Mouse (Mus musculus) left cerebral cortex, adult 2 months (tissue): Measurements from ENCODE around the gene Lrig1. TPM values are rescaled to one million over a fixed set of nuclear protein-coding genes. Genes with fewer than 3 reads are reported as not detected.

ENCODE experiments used
- DNase-seq, 2 experiments: peaks; one replicate each; pipeline ENCODE4 v3.0.0; 2021 to 2022; ENCODE audit warnings: low spot score in 2 of 2, mixed read lengths in 1 of 2; ENCODE audit errors: extremely low spot score in 1 of 2
- H3K27ac ChIP-seq: fragments of 200-600 bp; 2 replicates; pipeline ENCODE4 v1.8.1; 2022
- H3K4me3 ChIP-seq: fragments of 200-600 bp; 2 replicates; pipeline ENCODE4 v1.8.1; 2022
- CTCF ChIP-seq: fragments of 200-600 bp; IDR thresholded peaks from 2 replicates; pipeline ENCODE4 v1.8.1; 2022; ENCODE audit warnings: antibody characterized with exemption, mild to moderate bottlenecking, moderate library complexity
- intact Hi-C: fragments of 180-260 bp; cut with DNase I; formaldehyde crosslinking; loops from one replicate; pipeline ENCODE4 v1.15.1; 2025
- total RNA-seq, 2 experiments: library from RNA; stranded (reverse); gene quantifications; 2 replicates each; pipeline ENCODE4 v1.2.3; 2021

The Lrig1 gene
- total RNA-seq, 2 experiments from 2014 or later: 26.0 to 27.3 TPM

GRCm38 (mm10) chr6:94596051-94596760 is 103.8 kb downstream of the Lrig1 start:
- H3K4me3 ChIP-seq: no peak overlapping the region
- H3K27ac ChIP-seq: no peak overlapping the region
- TF ChIP-seq CTCF: no peak
- intact Hi-C loops: no loop called here
- DNase-seq: no peak

GRCm38 (mm10) chr6:94595206-94595605 is 104.8 kb downstream of the Lrig1 start:
- DNase-seq: no peak
- no peak overlapping the region for H3K27ac ChIP-seq
- H3K4me3 ChIP-seq: no peak overlapping the region
- intact Hi-C loops: no loop called here
- TF ChIP-seq CTCF: no peak

- TF ChIP-seq CTCF: no peak
- no peak for DNase-seq
- intact Hi-C loops: no loop called here
These were observed 105.2 kb downstream of the Lrig1 start for GRCm38 (mm10) chr6:94594711-94595110.

GRCm38 (mm10) chr6:94594096-94594665 is 105.8 kb downstream of the Lrig1 start:
- no peak overlapping the region for H3K4me3 ChIP-seq
- H3K27ac ChIP-seq: no peak overlapping the region
- no peak for DNase-seq
- no peak for TF ChIP-seq CTCF
- intact Hi-C loops: no loop called here

More at GRCm38 (mm10) chr6:94594711-94595110, 105.2 kb downstream of the Lrig1 start:
- Histone ChIP-seq H3K27ac (no peak overlapping the region), H3K4me3 (no peak overlapping the region)

- no peak for TF ChIP-seq CTCF
- Histone ChIP-seq H3K4me3 (no peak overlapping the region), H3K27ac (peak overlapping the region; percentile 21; the same call in 1 of the 2 replicates)
- intact Hi-C loops: no loop called here
- no peak for DNase-seq
These were observed 107.2 kb downstream of the Lrig1 start for GRCm38 (mm10) chr6:94592710-94593109.

- H3K4me3 ChIP-seq: no peak overlapping the region
- intact Hi-C loops: no loop called here
- DNase-seq: peak in 1 of 2 experiments; percentile 13
- H3K27ac ChIP-seq: peak overlapping the region; percentile 21; the same call in 1 of the 2 replicates
- no peak for TF ChIP-seq CTCF
These were observed 107.7 kb downstream of the Lrig1 start for GRCm38 (mm10) chr6:94592243-94592642.

- intact Hi-C loops: no loop called here
These were observed 111.6 kb downstream of the Lrig1 start for GRCm38 (mm10) chr6:94588365-94588764.

GRCm38 (mm10) chr6:94584976-94585375 is 115.0 kb downstream of the Lrig1 start:
- intact Hi-C loops: no loop called here
- Histone ChIP-seq H3K4me3 (no peak overlapping the region), H3K27ac (peak overlapping the region; percentile 68; the same call in 1 of the 2 replicates)
- DNase-seq: peak in 1 of 2 experiments; percentile 5
- no peak for TF ChIP-seq CTCF

More at GRCm38 (mm10) chr6:94588365-94588764, 111.6 kb downstream of the Lrig1 start:
- no peak for TF ChIP-seq CTCF
- DNase-seq: no peak
- Histone ChIP-seq H3K27ac (no peak overlapping the region), H3K4me3 (no peak overlapping the region)

- peak; percentile 46 to 47 for DNase-seq
- Histone ChIP-seq H3K27ac (peak overlapping the region; percentile 68), H3K4me3 (no peak overlapping the region)
- no peak for TF ChIP-seq CTCF
- intact Hi-C loops: no loop called here
These were observed 115.7 kb downstream of the Lrig1 start for GRCm38 (mm10) chr6:94584147-94584695.

GRCm38 (mm10) chr6:94582055-94582454 is 117.9 kb downstream of the Lrig1 start:
- TF ChIP-seq CTCF: no peak
- no peak overlapping the region for H3K4me3 ChIP-seq
- intact Hi-C loops: no loop called here
- peak in 1 of 2 experiments; percentile 7 for DNase-seq
- no peak overlapping the region for H3K27ac ChIP-seq

- H3K27ac ChIP-seq: peak overlapping the region; percentile 38; the same call in 1 of the 2 replicates
- DNase-seq: no peak
These were observed 122.0 kb downstream of the Lrig1 start for GRCm38 (mm10) chr6:94577991-94578390.

GRCm38 (mm10) chr6:94575526-94576166 is 124.3 kb downstream of the Lrig1 start:
- DNase-seq: no peak
- Histone ChIP-seq H3K27ac (no peak overlapping the region), H3K4me3 (no peak overlapping the region)
- no peak for TF ChIP-seq CTCF
- intact Hi-C loops: loop anchor here (5.0 kb wide), 1 partner anchor 1522 kb away; no protein-coding TSS in a partner anchor

More at GRCm38 (mm10) chr6:94577991-94578390, 122.0 kb downstream of the Lrig1 start:
- intact Hi-C loops: loop anchor here (5.0 kb wide), 1 partner anchor 1519 kb away; no protein-coding TSS in a partner anchor
- TF ChIP-seq CTCF: no peak
- no peak overlapping the region for H3K4me3 ChIP-seq
